Mouse (Mus musculus) cortical plate, adult 2 months (tissue): ENCODE measurements around the gene Krt78.

ENCODE experiments used
- CTCF ChIP-seq: fragments of 200-500 bp; IDR thresholded peaks from 2 replicates; pipeline ENCODE4 v1.5.1; 2011; ENCODE audit warnings: mild to moderate bottlenecking, control low read depth, low read length; ENCODE audit not compliant: insufficient read depth; ENCODE audit errors: extremely low read depth
- POLR2A ChIP-seq: fragments of 200-500 bp; IDR thresholded peaks from 2 replicates; pipeline ENCODE4 v1.6.1; 2011; ENCODE audit warnings: mild to moderate bottlenecking, low read length, control low read depth; ENCODE audit not compliant: insufficient read depth; ENCODE audit errors: extremely low read depth

DNA sequence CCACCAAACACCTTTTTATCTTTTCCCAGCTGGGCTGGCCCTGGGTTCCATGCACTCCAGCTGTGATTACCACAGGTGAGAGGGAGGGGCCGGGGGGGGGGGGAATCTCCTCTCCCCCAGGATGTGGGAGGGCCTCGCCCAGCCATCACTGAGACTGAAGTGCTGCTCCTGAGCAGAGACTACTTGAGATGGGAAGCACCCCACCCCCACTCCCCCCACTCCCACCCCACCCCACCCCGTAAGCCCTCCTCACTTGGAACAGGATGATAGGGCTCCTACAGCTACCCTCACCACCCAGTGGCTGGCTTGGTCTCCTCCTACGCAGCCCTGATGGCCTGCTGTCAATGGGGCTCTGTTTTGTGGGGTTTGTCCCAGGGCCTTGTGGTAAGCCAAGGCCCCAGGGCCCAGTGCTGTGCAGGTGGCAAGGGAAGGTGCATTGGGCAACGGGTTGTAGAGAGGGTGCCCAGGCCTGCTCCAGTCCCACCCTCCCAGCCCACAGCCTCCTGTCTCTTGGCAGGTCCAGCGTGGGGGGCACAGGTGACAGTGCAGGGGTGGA lies 13.7 kb downstream of the Krt78 start, which contains the start of gene Krt79:
- TF ChIP-seq CTCF (no peak), POLR2A (no peak)
